Comparison of ENCODE assay signal across 10 mouse cellular contexts in genomic region chr12:108541088-108541487, GRCm38 (mm10). TPM values are rescaled to one million over a fixed set of nuclear protein-coding genes. Genes with fewer than 3 reads are reported as not detected.
DNase-seq lines count a peak whose midpoint lies in the region; ATAC-seq and TF ChIP-seq lines count a peak whose summit lies in the region.
"Had no signal": no experiment of that assay in that cellular context is flagged by ENCODE, and none has a peak within 500 bp of the region (broad histone marks: within the 10 kb centered on the region; RNA-seq: fewer than 3 reads in every experiment).

No protein-coding gene starts in this region.

- H3K4me3 ChIP-seq in kidney, embryonic 16.5 days (ENCODE audit: low read length), result no peak overlapping the region
- H3K4me3 ChIP-seq in intestine, postnatal 0 days (ENCODE audit: low read depth, low read length), result no peak overlapping the region
- H3K4me3 ChIP-seq: embryonic facial prominence, embryonic 15.5 days; limb, embryonic 15.5 days had no signal

- H3K4me2 ChIP-seq in kidney, embryonic 16.5 days (replicated peaks; ENCODE audit: low read depth, low read length), result no peak overlapping the region
- no peak overlapping the region for H3K4me2 ChIP-seq in intestine, postnatal 0 days (replicated peaks; ENCODE audit: low read depth)
- H3K4me2 ChIP-seq: embryonic facial prominence, embryonic 15.5 days; limb, embryonic 15.5 days had no signal

- TF ChIP-seq CTCF in intestine, postnatal 0 days (IDR thresholded peaks at IDR 0.05; ENCODE audit: low read depth), result peak; percentile 86

- no peak overlapping the region for H3K27ac ChIP-seq in kidney, embryonic 16.5 days (ENCODE audit: low read length)
- no peak overlapping the region for H3K27ac ChIP-seq in intestine, postnatal 0 days (ENCODE audit: low read depth, low read length)
- H3K27ac ChIP-seq: embryonic facial prominence, embryonic 15.5 days; limb, embryonic 15.5 days had no signal

- H3K36me3 ChIP-seq in kidney, embryonic 16.5 days (ENCODE audit: insufficient read depth, low read length), result no peaks in the 10 kb centered on the region
- no peaks in the 10 kb centered on the region; the same call in 1 of the 2 replicates for H3K36me3 ChIP-seq in intestine, postnatal 0 days (ENCODE audit: control insufficient read depth, insufficient read depth)

- 28% methylated on average over 6 of the region's 6 CpGs for WGBS in kidney, embryonic 16.5 days
- 25% methylated on average over 6 of the region's 6 CpGs for WGBS in intestine, postnatal 0 days

- DNase-seq in kidney, adult 8-10 months, result peak; percentile 14 to 47
- DNase-seq in NIH3T3 (ENCODE audit: low read depth), result peak; percentile 75
- DNase-seq in cerebellum, postnatal 25 days, result peak; percentile 56 to 78
- peak; percentile 61 for DNase-seq in lung, postnatal 10 days
- peak; percentile 67 to 75 for DNase-seq in right cerebral cortex, postnatal 10 days (ENCODE audit: low spot score in 2 of 2)

- no peaks in the 10 kb centered on the region for H3K9me3 ChIP-seq in kidney, embryonic 16.5 days (ENCODE audit: low read length)
- no peaks in the 10 kb centered on the region for H3K9me3 ChIP-seq in intestine, postnatal 0 days (ENCODE audit: control insufficient read depth)
- H3K9me3 ChIP-seq: embryonic facial prominence, embryonic 15.5 days; limb, embryonic 15.5 days had no signal

- no peaks in the 10 kb centered on the region for H3K27me3 ChIP-seq in kidney, embryonic 16.5 days (ENCODE audit: insufficient read depth, low read length)
- no peaks in the 10 kb centered on the region for H3K27me3 ChIP-seq in intestine, postnatal 0 days (replicated peaks; ENCODE audit: control insufficient read depth, insufficient read depth, low read length)
- H3K27me3 ChIP-seq: embryonic facial prominence, embryonic 15.5 days; limb, embryonic 15.5 days had no signal

- H3K9ac ChIP-seq in kidney, embryonic 16.5 days (replicated peaks; ENCODE audit: low read length), result no peak overlapping the region
- no peak overlapping the region for H3K9ac ChIP-seq in intestine, postnatal 0 days (ENCODE audit: low read depth, low read length)
- H3K9ac ChIP-seq: embryonic facial prominence, embryonic 15.5 days; limb, embryonic 15.5 days had no signal

- peaks cover 4% of the 10 kb centered on the region; the same call in 1 of the 2 replicates for H3K4me1 ChIP-seq in kidney, embryonic 16.5 days (ENCODE audit: insufficient read depth, low read length)
- no peaks in the 10 kb centered on the region for H3K4me1 ChIP-seq in intestine, postnatal 0 days (replicated peaks; ENCODE audit: control insufficient read depth, insufficient read depth, low read length)
- H3K4me1 ChIP-seq: embryonic facial prominence, embryonic 15.5 days; limb, embryonic 15.5 days had no signal

- ATAC-seq in kidney, embryonic 16.5 days (ENCODE audit: low FRiP score, low TSS enrichment), result no peak
- 0 out of 2 replicates have a peak, but pooled peaks have one; percentile 31 for ATAC-seq in intestine, postnatal 0 days
- no peak; the same call in 1 of the 2 replicates for ATAC-seq in erythroid progenitor cell, adult 5-6 weeks (replicated peaks; ENCODE audit: low FRiP score, poor library complexity, severe bottlenecking)

RNA-seq across cellular contexts. Expression of gene Evl, which starts 13.4 kb away (rescaled TPM):
- 40.6 and 42.8 TPM in 2 replicates for polyA plus RNA-seq in kidney, embryonic 16.5 days (2015; fragmentation: Nextera tagmentation; extraction: Ambion mirVana)
- polyA plus RNA-seq in intestine, postnatal 0 days (2015; fragmentation: Nextera tagmentation; extraction: Ambion mirVana), result 18.0 and 20.5 TPM in 2 replicates
- 56.6 and 94.8 TPM in 2 replicates for total RNA-seq in erythroid progenitor cell, adult 5-6 weeks (2015; ENCODE audit: low replicate concordance)
- total RNA-seq in erythroid progenitor cell, adult 5-6 weeks (2017; ENCODE audit: low replicate concordance), result 12.6 and 13.4 TPM in 2 replicates
